Mouse (Mus musculus) inflammation-experienced regulatory T-cells, adult 16 weeks (primary cell): ENCODE data around the gene Ghrh. TPM values are rescaled to one million over a fixed set of nuclear protein-coding genes. Genes with fewer than 3 reads are reported as not detected.

Source experiments
- polyA plus RNA-seq: library from polyadenylated mRNA; unstranded; fragments of 100-300 nt; shearing (Covaris generic); gene quantifications from one replicate; pipeline ENCODE4 v1.2.1, GENCODE M21; 2017

The Ghrh gene
- polyA plus RNA-seq, result not detected

DNA sequence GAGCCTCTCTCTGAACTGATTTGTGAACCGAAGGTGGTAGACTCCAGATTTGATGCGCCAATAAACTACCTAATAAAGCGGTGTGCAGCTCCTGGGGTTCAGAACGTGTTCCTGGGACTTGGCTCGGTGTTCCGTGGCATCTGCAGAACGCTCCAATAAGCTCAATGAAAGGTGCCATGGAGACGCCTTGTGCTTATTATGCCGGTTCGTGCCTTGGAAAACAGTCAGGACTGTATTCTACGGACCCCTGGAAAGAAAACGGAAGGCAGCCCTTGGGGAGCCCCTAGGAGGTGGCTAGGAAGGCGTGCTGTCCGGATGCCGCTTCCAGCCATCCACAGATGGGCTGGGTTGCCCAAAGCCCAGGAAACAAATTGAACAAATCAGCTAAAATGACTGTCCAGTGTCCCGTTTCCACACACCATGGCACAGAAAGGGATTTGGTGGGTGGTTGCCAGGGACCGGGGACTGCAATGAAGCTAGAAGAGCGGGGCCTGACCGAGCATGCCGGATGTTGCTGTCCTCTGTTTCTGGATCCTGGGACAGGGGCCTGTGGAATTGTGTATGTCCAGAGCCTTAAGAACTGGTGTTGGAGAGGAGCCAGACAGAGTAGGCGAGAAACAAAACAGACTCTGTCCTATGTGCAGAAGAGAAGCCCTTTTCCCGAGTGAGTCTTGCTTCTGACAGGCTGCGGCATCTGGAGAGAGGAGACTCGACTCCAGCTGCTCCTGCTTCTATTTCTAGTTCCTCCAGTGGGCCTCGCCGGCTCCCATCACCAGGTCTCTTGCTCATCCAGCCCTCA is at the start of gene Ghrh:
Gene Ghrh (minus strand): TSS at position 146 of the 799 bp plus-strand sequence.

DNA sequence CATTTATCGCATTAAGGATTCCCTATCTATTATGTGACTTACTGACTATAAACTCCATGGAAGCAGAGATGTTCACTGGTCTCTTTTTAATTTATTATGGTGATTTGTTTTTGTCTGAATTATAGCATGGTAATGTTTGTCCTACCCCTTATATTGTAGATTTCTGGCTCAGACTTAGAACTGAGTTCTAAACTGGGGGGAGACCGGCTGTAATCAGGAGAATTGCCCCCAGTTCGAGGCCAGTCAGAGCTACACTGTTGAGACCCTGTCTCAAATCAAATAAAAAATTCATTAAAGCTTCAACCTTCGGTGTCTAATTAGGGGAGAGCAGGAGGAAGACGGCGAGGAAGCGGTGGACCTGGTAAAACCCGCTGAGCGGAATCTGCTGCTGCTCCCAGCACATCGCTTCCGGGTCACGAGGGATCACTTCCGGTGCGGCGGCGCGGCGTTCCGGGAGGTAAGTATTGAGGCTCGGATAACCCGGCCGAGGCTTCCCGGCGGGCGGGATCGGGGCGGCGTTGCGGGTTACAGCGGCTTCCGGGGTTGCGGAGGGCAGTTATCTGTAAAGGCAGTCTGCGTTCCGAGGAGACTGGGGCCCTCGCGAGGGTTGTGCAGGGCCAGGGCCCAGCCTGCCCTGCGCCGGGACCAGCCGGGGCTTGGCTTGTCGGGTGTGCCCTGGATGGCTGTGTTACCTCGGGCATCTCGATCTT is 20.0 kb upstream of the Ghrh start, which contains the start of gene Manbal:
Gene Manbal (plus strand): TSS at position 411 of the 710 bp plus-strand sequence.

Other genes with a start within 250 kb of the Ghrh start
- gene Samhd1, start 212.2 kb downstream of the Ghrh start, polyA plus RNA-seq, result 785 TPM
- gene Rbl1, start 143.0 kb downstream of the Ghrh start, polyA plus RNA-seq, result 44.5 TPM
- 250 TPM for gene Rpn2, start 68.5 kb downstream of the Ghrh start, polyA plus RNA-seq
- gene Mroh8, start 68.0 kb downstream of the Ghrh start, polyA plus RNA-seq, result 0.21 TPM
- 62.0 TPM for gene Manbal, start 20.1 kb upstream of the Ghrh start, polyA plus RNA-seq
- gene Src, start 70.9 kb upstream of the Ghrh start, polyA plus RNA-seq, result 1.5 TPM
- gene Nnat, start 212.6 kb upstream of the Ghrh start, polyA plus RNA-seq, result 0.80 TPM
- 21.3 TPM for gene Blcap, start 223.8 kb upstream of the Ghrh start, polyA plus RNA-seq